Mouse (Mus musculus) ES-CJ7 (cell line): ENCODE results near the gene Ercc6.
A peak's percentile ranks its signal among the peaks of the same experiment; 100 is the strongest.

Experiments
- DNase-seq: peaks from one replicate; pipeline ENCODE4 v3.0.0; 2011; ENCODE audit warnings: low read depth, low spot score

Gene Ercc6

DNA sequence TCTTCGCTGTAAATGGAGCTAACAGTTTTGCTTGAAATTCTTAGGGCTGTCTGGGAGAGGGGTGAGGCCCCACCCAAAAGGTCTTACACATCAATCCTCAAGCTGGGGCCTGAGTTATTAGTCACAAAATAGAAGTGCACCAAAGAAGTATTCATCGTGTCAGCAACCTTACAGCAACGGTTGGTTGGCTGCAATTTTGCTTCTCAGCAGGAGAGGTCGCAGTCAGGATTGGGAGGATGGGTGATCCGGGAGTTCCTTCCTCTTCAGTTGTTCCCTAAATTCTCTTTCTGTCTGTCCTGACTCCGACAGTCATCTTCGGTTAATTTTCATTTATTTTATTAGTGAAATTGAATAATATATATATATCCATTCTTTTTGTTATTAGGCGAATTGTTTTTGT, 59.2 kb downstream of the Ercc6 start:
- no peak for DNase-seq

DNA sequence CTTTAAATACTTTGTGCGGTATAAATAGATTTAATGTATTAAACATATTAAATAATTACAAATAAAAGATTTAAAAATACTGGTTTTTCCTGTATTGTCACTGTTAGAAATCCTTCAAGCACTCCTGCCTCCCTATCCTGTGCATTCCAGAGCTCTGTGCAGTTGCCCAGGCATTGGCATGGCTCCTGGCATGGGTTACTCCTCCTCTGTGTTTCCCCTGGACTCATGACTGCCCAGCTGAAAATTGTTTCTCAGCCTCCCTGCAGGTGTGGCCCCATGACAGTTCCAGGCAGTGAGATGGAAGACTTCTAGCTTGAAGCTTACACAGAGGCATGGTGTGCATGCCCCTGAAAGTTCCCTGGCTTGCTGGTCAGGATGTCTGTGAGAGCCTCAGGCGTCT, 65.1 kb downstream of the Ercc6 start:
- DNase-seq, result no peak

DNA sequence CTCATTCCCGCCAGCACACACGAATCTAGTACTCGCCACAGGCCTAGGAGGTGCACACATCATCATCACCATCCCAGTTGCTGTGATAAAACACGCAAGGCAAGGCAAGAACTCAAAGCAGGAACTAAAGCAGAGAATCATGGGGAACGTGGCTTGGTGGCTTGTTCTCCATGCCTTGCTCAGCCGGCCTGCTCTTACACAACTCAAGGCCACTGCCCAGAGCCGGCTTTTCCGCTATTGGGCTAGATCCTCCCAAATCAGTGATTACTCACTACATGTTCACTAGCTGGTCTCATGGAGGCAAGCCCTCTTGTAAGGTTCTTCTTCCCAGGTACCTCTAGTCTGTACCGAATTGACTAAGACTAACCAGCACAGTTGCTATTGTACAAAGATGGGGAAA, 70.4 kb downstream of the Ercc6 start:
- no peak for DNase-seq

DNA sequence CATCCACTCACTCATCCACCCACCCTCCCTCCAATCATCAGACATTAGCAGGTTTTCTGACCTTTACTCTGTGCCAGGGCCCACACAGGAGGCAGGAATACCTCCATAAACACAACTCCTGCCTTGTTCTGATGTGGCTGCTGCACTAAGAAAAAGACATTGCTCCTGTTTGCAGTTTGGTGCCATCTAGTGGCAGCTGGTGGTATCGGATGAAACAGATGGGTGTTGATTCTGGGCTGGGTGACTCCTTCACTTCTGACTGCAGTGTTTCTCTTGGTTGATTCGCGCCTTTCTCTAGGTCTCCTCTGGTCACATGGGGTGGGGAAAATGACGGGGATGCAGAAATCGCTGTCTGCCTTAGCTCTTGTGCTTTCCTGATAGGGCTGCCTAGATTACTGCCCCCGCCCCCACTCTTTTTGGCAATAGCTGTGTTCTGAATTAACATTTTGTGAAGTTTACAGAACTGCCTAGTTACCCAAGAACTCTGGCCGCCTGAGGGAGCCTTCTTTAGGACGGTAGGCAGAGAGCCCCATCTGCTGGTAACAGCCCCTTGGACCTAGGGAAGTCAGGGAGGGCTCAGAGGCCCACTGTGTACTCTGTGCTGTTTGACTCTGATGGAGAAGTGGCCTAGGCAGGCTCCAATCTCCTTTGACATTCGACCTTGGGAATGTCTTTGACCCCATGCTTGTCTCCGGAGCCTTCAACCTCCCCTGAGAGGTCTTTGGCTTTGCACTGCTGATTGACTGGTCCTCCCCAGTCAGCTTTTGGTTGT, 73.9 kb downstream of the Ercc6 start:
- peak; percentile 89 for DNase-seq

DNA sequence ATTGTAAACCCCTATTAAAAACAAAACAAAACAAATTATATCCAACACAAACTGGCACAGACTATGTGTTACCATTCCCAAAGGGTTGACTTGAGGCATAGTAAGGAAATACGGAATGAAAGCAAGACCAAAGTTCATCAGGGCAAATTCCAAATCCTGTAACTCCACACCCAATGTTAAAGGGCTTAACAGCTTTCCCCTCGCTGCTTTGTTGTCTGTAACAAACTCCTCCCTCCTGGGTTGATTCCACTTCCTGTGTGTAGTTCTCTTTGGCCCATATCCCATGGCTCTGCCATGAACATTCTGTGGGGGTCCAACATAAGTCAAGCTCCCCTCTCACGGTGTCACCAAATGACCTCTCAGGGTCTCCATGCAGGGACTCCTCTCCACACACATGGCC, 77.1 kb downstream of the Ercc6 start:
- no peak for DNase-seq

DNA sequence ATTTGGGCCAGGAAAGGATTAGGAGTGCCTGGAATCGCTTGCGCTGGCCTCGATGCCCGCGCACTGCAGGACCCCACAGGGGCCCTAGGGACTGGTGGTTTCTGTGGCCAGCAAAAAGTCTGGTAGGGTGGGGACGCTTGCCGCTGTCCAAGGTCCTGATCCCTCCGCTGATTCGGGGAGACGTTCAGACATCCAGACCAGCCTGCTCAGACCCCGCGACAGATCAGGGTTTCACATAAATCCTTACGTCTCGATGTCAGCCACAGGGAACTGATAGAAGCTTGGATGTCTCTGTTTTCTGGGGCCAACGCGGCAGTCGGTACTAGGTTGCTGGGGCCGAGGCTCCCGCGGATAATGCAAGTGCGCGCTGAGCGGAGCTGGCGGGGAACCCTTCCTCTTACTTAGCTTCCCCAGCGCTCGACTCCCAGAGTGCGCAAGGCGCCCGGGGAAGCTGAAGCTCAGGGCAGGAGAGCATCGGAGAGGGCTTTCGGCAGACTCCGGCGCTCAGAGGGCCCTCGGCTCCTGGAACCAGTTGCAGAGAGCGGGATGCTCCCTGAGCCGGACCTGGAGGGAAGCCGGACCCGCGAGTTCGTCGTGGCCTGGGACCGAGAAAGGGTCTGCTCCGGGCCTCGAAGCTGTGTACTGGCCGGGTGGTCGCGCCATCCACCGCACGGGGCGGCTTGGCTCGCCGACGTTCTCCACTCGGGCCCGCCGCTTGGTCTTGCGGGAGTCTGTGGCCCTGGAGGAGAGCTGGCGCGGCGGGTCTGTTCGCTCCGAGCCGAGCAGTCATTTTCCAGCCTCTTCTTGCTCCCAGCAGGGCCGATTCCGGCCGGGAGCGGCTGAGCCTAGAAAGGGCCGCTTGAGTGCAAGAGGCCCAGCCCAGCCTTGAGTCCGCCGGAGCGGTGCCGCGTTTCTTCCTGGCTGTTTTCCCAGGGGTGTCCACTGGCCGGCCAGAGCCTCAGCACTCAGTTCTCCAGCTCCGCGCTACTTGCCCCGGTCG, 84.2 kb downstream of the Ercc6 start:
- peak; percentile 76 for DNase-seq

DNA sequence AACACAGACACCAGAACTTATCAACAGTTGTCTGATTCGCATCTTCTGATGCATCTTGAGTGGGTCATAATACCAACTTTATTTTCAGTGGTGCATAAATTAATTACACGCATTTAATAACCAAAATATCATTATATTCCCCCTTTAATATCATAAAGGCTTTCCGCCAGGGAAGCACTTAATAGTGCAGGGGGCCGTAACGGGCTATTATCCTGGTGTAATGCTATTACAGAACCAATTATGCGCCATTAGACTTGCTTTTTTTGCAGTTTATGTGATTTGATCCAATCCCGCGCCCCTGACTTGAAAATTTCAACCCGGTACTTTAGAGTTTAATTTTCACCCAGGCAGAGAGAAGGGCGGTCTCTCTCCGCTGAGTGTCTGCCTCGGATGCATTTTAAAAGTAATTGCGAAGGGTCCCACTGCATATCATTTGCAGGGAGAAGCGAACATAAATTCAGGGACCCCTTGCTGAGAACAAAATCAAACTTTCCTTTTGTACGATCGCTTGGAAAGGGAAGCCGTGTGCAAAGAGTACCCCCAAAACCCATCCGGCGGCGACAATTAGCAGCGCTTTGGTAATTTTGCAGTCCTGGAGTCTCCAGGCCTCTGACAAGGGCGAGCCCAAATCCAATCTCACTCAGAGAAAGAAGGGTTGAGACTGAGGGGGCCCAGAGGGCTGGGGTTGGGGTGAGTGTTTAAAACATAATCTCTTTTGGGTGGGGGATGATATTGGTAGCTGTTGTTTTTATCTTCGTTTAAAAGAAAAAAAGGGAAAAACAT, 85.3 kb downstream of the Ercc6 start:
- no peak for DNase-seq

DNA sequence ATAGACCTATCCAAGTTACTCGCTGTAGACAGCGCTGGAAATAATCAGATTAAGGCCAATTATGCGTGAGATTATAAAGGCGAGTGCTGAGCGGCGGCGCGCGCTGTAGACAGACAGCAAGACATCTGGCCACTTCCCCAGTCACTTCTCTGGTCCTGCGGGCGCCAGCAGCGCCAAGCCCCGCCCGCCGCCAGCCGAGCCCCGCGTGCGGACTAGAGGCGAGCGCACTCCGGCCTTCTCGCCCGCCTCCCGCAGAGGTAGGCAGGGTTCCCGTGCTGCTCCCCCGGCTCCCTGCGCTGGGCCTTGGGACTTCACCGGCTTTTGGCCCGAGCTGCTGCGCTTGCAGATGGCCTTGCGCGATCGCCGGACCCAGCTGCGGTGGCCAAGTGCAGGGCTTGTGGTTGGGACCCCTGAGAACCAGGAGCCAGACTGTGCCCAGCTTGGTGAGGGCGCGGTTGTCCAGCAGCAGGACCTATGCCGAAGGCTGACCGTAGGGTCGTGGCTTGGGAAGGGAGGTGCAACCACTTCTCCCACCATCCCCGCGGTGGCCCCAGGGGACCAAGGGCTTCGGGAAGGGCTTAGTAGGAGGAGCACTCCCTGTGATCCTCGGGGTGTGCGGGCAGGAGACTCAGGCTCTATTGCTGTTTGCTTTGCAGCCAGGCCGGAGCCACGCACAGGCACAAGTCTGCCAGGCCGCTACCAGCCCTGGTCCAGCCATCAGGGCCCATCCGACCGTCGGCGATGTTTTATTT, 86.1 kb downstream of the Ercc6 start, which contains the start of gene Prrxl1:
TSS of gene Prrxl1 (plus strand) at position 118 of the 752 bp plus-strand sequence.
- DNase-seq, result peak; percentile 14

DNA sequence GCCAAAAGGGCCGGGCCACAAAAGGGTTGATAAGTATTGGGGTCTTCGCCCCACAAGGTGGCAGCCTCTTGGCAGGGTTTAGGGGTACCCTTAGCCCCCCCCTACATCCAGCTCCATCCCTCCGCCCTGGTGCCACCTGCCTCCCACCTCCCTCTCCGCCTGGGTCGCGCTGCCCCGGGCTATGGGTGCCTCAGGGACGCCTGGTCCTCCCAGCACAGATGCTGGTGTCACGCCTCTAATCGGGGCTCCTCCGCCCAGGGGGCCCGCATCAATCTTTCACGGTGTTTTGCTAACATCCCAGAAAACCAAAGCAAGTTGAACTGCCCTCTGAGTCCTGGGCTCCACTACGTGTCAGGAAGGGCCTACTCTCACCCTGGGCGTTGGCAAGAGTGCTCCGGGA, 86.8 kb downstream of the Ercc6 start:
- DNase-seq, result no peak

DNA sequence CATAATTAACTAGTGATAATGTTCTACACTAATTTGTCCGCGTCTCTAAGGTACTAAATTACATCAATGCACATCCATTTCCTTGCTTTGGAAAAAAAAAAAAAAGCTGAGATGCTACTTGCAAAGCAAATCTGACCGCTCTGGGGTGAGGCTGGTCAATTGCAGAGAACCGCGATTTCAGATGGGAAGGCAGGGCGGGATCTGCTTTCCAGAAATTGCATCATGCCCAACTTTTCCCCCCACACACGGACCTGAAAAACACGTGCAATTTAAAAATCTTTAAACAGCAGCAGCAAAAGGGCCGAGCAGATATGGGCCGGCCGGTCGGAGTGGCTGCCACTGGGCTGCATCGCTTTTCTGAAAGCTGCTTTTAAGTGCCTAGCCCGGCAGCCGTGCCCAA, 92.2 kb downstream of the Ercc6 start:
- no peak for DNase-seq

DNA sequence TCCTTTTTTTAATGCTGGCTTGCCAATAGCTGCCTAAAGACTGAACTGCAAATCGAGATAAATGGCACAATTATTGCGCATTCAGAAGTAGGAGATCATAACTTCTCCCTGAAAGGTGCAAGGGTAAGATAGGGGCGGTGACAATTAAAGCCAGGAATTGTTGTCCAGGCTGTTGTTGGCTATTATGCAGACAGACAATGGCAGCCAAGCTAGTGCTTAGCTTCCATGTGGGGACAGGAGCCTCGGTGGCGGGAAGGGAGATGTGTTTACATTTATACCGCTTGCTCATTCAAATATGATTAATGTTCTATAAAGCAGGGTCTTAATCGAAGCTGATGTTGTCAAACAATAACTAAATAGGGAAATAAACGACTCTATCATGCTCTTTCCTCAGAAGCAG, 93.0 kb downstream of the Ercc6 start:
- DNase-seq, result no peak

DNA sequence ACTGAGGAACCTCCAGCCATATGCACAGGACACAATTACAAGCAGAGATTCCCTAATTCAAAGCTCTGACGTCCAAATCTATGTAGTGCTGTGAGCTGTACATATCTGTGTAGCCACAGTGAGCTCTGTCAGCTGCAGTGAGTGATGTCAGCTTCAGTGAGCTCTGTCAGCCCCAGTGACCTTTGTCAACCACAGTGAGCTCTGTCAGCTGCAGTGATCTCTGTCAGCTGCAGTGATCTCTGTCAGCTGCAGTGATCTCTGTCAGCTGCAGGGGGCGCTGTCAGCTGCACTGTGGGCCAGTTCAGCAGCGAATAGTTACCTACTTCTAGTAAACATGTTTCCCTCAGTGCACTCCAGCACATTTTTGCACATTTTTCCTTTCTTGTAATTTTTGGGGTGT, 96.1 kb downstream of the Ercc6 start:
- DNase-seq, result peak; percentile 23

DNA sequence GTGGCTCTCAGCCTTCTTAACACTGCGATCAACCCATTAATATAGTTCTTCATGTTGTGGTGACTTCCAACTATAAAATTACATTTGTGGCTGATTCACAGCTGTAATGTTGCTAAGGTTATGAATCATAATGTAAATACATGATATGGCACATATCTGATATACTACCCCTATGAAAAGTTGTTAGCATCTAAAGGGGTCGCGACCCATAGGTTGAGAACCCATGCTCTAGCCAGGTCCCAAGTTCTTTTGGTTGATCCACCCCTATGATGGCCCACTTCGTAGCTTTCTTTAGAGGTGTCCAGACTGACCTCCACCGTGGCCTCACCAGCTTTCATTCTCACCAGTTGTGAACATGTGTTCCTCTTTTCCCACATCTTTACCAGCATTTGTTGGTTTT, 103.9 kb downstream of the Ercc6 start:
- DNase-seq, result no peak

DNA sequence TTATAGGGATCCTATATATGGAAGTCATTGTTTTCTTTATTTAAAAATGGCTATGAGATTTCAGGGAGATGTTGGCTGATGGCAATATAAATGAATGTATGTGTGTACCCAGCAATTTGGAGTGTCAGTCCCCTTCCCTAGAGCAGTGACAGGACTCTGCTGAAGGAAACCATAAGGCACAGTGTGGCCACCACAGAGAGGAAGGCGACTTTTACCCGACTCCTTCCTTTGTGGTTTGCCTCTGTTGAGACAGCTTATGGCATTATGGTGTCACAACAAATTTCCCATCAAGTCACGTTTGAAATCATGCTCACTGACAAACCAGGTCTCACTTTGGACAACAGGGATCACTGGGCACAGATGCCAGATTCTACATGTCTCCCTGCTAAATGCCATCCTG, 110.9 kb downstream of the Ercc6 start:
- DNase-seq, result no peak

DNA sequence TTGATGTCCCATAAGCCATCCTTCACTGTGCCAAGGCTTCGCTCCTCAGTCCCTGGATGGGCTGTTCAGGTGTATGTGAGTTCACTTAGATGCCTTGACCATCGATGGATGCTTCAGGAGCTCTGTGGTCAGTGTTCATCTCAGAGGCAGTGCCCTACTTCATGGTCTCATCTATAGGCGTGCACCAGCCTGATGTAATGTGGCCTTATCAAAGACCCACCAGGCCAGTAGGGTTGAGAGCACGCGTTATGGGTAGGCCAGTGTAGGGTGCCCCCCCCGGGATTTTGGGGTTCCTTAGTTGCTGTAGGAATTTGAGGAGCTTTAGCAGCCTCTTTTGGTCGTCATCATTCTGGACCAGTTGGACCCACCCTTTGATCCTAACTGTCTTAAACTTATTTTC, 111.5 kb downstream of the Ercc6 start:
- DNase-seq, result no peak

DNA sequence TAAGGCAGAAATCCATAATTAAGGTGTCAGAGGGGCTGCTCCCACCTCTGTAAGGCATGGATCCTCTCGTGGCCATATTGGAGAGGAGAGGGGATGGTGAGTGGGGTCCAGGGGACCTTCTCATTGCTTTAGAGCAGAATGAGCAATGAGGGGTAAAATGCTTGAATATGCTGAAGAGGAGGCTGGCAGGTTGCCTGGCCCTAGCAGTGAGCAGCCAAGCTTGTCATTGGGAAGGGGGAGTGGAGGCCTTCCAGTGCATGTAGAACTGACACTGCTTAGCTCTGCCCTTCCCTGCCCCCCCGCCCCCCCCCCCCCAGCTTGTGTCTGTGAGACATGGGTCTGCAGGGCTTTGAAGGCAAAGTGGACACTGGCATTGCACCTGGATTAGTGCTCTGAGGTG, 114.0 kb downstream of the Ercc6 start:
- no peak for DNase-seq

DNA sequence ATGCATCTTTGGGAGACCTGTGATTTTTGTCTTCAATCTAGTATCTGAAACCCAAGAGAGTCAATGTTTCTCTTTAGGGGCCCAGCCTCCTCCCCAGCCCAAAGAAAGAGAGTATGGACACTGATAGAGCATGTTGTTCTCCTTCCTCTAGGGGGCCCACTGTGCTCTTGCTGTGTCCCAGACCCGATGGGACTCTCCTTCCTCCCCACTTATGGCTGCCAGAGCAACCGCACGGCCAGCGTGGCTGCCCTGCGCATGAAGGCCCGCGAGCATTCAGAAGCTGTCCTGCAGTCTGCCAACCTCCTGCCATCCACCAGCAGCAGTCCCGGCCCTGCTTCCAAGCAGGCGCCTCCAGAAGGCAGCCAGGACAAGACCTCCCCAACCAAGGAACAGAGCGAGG, 115.3 kb downstream of the Ercc6 start:
- peak; percentile 51 for DNase-seq
